Mouse (Mus musculus): ENCODE results near the gene Mbtps2. TPM values are rescaled to one million over a fixed set of nuclear protein-coding genes. Genes with fewer than 3 reads are reported as not detected.

Mbtps2 gene
- polyA plus RNA-seq, 1 experiment: 7.6 TPM

DNA sequence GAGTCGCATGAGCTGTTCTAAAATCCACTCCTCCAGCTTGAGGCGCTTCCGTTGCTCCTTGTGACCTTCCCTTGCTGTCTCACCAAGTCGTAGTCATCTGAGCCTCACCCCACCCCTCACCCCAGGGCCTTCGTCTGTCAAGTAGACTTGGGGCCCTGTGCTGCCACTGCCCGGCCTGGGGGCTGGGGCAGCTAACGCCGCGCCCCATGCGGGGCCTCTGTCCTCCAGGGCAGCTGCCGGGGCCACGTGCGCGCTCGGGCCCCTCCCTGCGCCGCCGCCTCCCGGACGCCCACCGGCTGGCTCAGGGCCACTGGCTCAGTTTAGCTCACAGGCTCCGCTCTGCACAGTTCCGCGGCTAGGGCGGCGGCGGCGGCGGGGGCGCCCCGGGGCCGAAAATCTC, 14.4 kb upstream of the Mbtps2 start:
- H3K4me2 ChIP-seq (ENCODE audit: low read depth): no peak overlapping the region
- no peak overlapping the region for H3ac ChIP-seq (ENCODE audit: control insufficient read depth, insufficient read length)
- H3K79me2 ChIP-seq (ENCODE audit: control insufficient read depth, insufficient read depth): no peaks in the 10 kb centered on the region
- no peak overlapping the region for H3K4me3 ChIP-seq
- no peaks in the 10 kb centered on the region for H3K27me3 ChIP-seq (ENCODE audit: control insufficient read depth, insufficient read depth, insufficient read length)
- no peaks in the 10 kb centered on the region for H3K36me3 ChIP-seq (ENCODE audit: control insufficient read depth, insufficient read depth)
- TF ChIP-seq TCF12 (IDR thresholded peaks at IDR 0.05; ENCODE audit: insufficient read depth, poor library complexity, severe bottlenecking) (no peak), USF1 (IDR thresholded peaks at IDR 0.05; ENCODE audit: low read depth) (no peak), MYOG (IDR thresholded peaks at IDR 0.05; ENCODE audit: control insufficient read depth in 1 of 3, insufficient read depth in 1 of 3, insufficient read length in 2 of 3, low read depth in 2 of 3) (no peak), POLR2A (IDR thresholded peaks at IDR 0.05; ENCODE audit: insufficient read length, low read depth) (no peak), MAX (IDR thresholded peaks at IDR 0.05; ENCODE audit: low read depth) (no peak), TCF3 (IDR thresholded peaks at IDR 0.05; ENCODE audit: insufficient read length, low read depth) (no peak), SRF (IDR thresholded peaks at IDR 0.05; ENCODE audit: control insufficient read depth, insufficient read length, low read depth) (no peak), POLR2AphosphoS2 (IDR thresholded peaks at IDR 0.05; ENCODE audit: insufficient read length, low read depth) (no peak), E2F4 (IDR thresholded peaks at IDR 0.05; ENCODE audit: insufficient read depth) (no peak), MYOD1 (IDR thresholded peaks at IDR 0.05; ENCODE audit: control insufficient read depth in 1 of 3, insufficient read length in 2 of 3, low read depth in 2 of 3) (no peak), CEBPB (IDR thresholded peaks at IDR 0.05; ENCODE audit: insufficient read depth, poor library complexity, severe bottlenecking) (no peak), REST (IDR thresholded peaks at IDR 0.05; ENCODE audit: insufficient read depth, insufficient read length) (no peak)

GRCm38 (mm10) chrX:157601450-157601849, 2.9 kb upstream of the Mbtps2 start:
- Histone ChIP-seq H3K36me3 (ENCODE audit: control insufficient read depth, insufficient read depth) (no peaks in the 10 kb centered on the region), H3K27me3 (ENCODE audit: control insufficient read depth, insufficient read depth, insufficient read length) (no peaks in the 10 kb centered on the region), H3ac (ENCODE audit: control insufficient read depth, insufficient read length) (no peak overlapping the region), H3K4me3 (no peak overlapping the region), H3K79me2 (ENCODE audit: control insufficient read depth, insufficient read depth) (peaks cover 11% of the 10 kb centered on the region), H3K4me2 (ENCODE audit: low read depth) (peak overlapping the region; percentile 34)
- TF ChIP-seq USF1 (IDR thresholded peaks at IDR 0.05; ENCODE audit: low read depth) (no peak), MAX (IDR thresholded peaks at IDR 0.05; ENCODE audit: low read depth) (no peak), SRF (IDR thresholded peaks at IDR 0.05; ENCODE audit: control insufficient read depth, insufficient read length, low read depth) (no peak), POLR2A (IDR thresholded peaks at IDR 0.05; ENCODE audit: insufficient read length, low read depth) (no peak), MYOD1 (IDR thresholded peaks at IDR 0.05; ENCODE audit: control insufficient read depth in 1 of 3, insufficient read length in 2 of 3, low read depth in 2 of 3) (no peak), CEBPB (IDR thresholded peaks at IDR 0.05; ENCODE audit: insufficient read depth, poor library complexity, severe bottlenecking) (no peak), TCF12 (IDR thresholded peaks at IDR 0.05; ENCODE audit: insufficient read depth, poor library complexity, severe bottlenecking) (no peak), POLR2AphosphoS2 (IDR thresholded peaks at IDR 0.05; ENCODE audit: insufficient read length, low read depth) (no peak), MYOG (IDR thresholded peaks at IDR 0.05; ENCODE audit: control insufficient read depth in 1 of 3, insufficient read depth in 1 of 3, insufficient read length in 2 of 3, low read depth in 2 of 3) (no peak), REST (IDR thresholded peaks at IDR 0.05; ENCODE audit: insufficient read depth, insufficient read length) (no peak), E2F4 (IDR thresholded peaks at IDR 0.05; ENCODE audit: insufficient read depth) (no peak), TCF3 (IDR thresholded peaks at IDR 0.05; ENCODE audit: insufficient read length, low read depth) (no peak)

DNA sequence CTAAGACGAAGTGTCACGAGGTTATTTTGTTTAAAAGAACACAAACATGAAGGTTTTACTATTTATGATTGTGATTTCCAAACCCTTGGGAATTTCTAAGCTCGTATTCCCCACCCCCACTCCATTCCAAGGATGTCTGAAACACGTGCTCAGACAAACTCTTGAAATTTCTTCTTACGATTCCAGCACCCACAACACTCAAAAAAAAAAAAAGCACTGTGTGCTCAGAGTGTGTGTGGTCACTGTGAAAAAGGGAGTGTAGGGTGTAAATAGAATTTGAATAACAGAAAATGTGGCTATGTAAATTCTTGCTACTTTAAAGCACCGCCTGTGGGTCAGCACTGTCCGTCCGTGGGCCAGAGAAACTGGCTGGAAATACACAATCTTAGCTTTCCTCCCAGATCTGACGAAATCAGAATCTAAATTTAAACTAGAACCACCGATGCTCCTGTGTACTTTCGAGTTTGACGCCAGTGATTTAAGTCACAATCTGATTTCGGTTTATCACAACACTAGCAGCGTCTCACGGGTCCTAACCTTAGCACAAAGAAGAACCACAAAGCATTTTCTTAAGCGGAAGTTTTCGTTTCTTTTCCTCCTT, 830 bp downstream of the Mbtps2 start:
- no peak for TF ChIP-seq POLR2AphosphoS2 (IDR thresholded peaks at IDR 0.05; ENCODE audit: insufficient read length, low read depth)
- no peak for TF ChIP-seq TCF12 (IDR thresholded peaks at IDR 0.05; ENCODE audit: insufficient read depth, poor library complexity, severe bottlenecking)
- no peak for TF ChIP-seq TCF3 (IDR thresholded peaks at IDR 0.05; ENCODE audit: insufficient read length, low read depth)
- TF ChIP-seq POLR2A (IDR thresholded peaks at IDR 0.05; ENCODE audit: insufficient read length, low read depth): no peak
- TF ChIP-seq REST (IDR thresholded peaks at IDR 0.05; ENCODE audit: insufficient read depth, insufficient read length): no peak
- TF ChIP-seq USF1 (IDR thresholded peaks at IDR 0.05; ENCODE audit: low read depth): peak; percentile 4
- no peak for TF ChIP-seq CEBPB (IDR thresholded peaks at IDR 0.05; ENCODE audit: insufficient read depth, poor library complexity, severe bottlenecking)
- TF ChIP-seq MAX (IDR thresholded peaks at IDR 0.05; ENCODE audit: low read depth): peak; percentile 58
- Histone ChIP-seq H3ac (ENCODE audit: control insufficient read depth, insufficient read length) (peak overlapping the region; percentile 84), H3K4me3 (peak overlapping the region; percentile 53), H3K36me3 (ENCODE audit: control insufficient read depth, insufficient read depth) (no peaks in the 10 kb centered on the region), H3K79me2 (ENCODE audit: control insufficient read depth, insufficient read depth) (peaks cover 41% of the 10 kb centered on the region), H3K27me3 (ENCODE audit: control insufficient read depth, insufficient read depth, insufficient read length) (no peaks in the 10 kb centered on the region), H3K4me2 (ENCODE audit: low read depth) (peak overlapping the region; percentile 90)

DNA sequence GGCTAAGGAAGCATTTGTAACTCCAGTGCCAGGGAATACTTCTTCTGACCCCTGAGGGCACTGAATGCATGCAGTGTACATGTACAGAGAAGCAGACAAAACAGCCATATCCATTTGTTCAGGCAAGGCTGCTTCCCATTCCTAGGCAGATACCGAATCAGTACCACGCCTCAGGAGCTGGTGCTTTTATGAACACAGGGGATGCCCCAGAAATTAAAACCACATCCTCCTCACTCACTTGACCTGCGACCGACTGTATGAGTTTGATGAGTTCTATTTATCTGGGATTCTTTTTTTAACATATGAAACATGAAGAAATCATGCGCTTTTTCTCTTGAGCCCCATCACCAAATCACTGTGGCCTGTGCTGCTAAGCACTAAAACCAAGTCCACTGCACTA, 1.7 kb downstream of the Mbtps2 start:
- Histone ChIP-seq H3K4me3 (peak overlapping the region; percentile 53), H3K79me2 (ENCODE audit: control insufficient read depth, insufficient read depth) (peaks cover 41% of the 10 kb centered on the region), H3ac (ENCODE audit: control insufficient read depth, insufficient read length) (no peak overlapping the region), H3K36me3 (ENCODE audit: control insufficient read depth, insufficient read depth) (no peaks in the 10 kb centered on the region), H3K4me2 (ENCODE audit: low read depth) (peak overlapping the region; percentile 90), H3K27me3 (ENCODE audit: control insufficient read depth, insufficient read depth, insufficient read length) (no peaks in the 10 kb centered on the region)
- TF ChIP-seq SRF (IDR thresholded peaks at IDR 0.05; ENCODE audit: control insufficient read depth, insufficient read length, low read depth): no peak

DNA sequence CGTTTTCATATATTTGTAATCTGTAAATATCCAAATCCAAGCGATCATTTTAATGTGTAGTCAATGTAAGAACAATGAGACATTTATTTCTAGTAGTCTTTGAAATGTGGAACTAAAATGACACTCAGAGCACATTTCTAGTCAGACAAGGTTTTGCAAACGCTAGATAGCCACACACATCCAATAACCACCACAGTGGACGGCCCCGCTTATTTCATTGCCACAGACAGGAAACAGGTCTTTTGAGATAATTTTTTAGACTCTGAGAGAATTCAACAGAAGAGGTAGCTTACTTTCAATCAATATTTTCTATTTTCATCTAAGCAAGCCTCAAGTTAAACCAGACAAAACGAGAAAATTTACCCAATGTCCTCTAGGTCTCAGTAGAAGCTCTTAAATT, 2.6 kb downstream of the Mbtps2 start:
- Histone ChIP-seq H3K27me3 (ENCODE audit: control insufficient read depth, insufficient read depth, insufficient read length) (no peaks in the 10 kb centered on the region), H3ac (ENCODE audit: control insufficient read depth, insufficient read length) (no peak overlapping the region), H3K36me3 (ENCODE audit: control insufficient read depth, insufficient read depth) (no peaks in the 10 kb centered on the region), H3K79me2 (ENCODE audit: control insufficient read depth, insufficient read depth) (peaks cover 41% of the 10 kb centered on the region), H3K4me2 (ENCODE audit: low read depth) (peak overlapping the region; percentile 90), H3K4me3 (no peak overlapping the region)
- TF ChIP-seq REST (IDR thresholded peaks at IDR 0.05; ENCODE audit: insufficient read depth, insufficient read length) (no peak), POLR2AphosphoS2 (IDR thresholded peaks at IDR 0.05; ENCODE audit: insufficient read length, low read depth) (no peak), SRF (IDR thresholded peaks at IDR 0.05; ENCODE audit: control insufficient read depth, insufficient read length, low read depth) (no peak), TCF3 (IDR thresholded peaks at IDR 0.05; ENCODE audit: insufficient read length, low read depth) (no peak), E2F4 (IDR thresholded peaks at IDR 0.05; ENCODE audit: insufficient read depth) (no peak), MAX (IDR thresholded peaks at IDR 0.05; ENCODE audit: low read depth) (no peak), MYOD1 (IDR thresholded peaks at IDR 0.05; ENCODE audit: control insufficient read depth in 1 of 3, insufficient read length in 2 of 3, low read depth in 2 of 3) (no peak), MYOG (IDR thresholded peaks at IDR 0.05; ENCODE audit: control insufficient read depth in 1 of 3, insufficient read depth in 1 of 3, insufficient read length in 2 of 3, low read depth in 2 of 3) (no peak), USF1 (IDR thresholded peaks at IDR 0.05; ENCODE audit: low read depth) (no peak)
